Mouse (Mus musculus): ENCODE measurements around the gene Uap1l1. TPM values are rescaled to one million over a fixed set of nuclear protein-coding genes. Genes with fewer than 3 reads are reported as not detected.

The Uap1l1 gene
- polyA plus RNA-seq, 1 experiment from 2014 or later: 7.3 TPM

GRCm38 (mm10) chr2:25328440-25328839, 37.0 kb downstream of the Uap1l1 start:
- Histone ChIP-seq H3K27ac (no peak overlapping the region), H3K4me3 (no peak overlapping the region), H3K36me3 (replicated peaks) (no peaks in the 10 kb centered on the region), H3K27me3 (ENCODE audit: poor library complexity, severe bottlenecking) (no peaks in the 10 kb centered on the region), H3K9me3 (no peaks in the 10 kb centered on the region), H3K4me1 (peaks cover 14% of the 10 kb centered on the region)
- DNase-seq (ENCODE audit: extremely low spot score, low spot score): no peak
- WGBS: 39% methylated on average over 7 of the region's 7 CpGs

- WGBS: 80% methylated on average over 2 of the region's 2 CpGs
These were observed 39.4 kb downstream of the Uap1l1 start for GRCm38 (mm10) chr2:25326036-25326435.

GRCm38 (mm10) chr2:25320084-25320483, 45.4 kb downstream of the Uap1l1 start:
- no peak overlapping the region for H3K27ac ChIP-seq
- H3K36me3 ChIP-seq (replicated peaks): no peaks in the 10 kb centered on the region
- 34% methylated on average over 2 of the region's 2 CpGs for WGBS
- DNase-seq (ENCODE audit: extremely low spot score, low spot score): no peak
- H3K4me3 ChIP-seq: no peak overlapping the region
- no peaks in the 10 kb centered on the region for H3K9me3 ChIP-seq
- peaks cover 65% of the 10 kb centered on the region for H3K27me3 ChIP-seq (ENCODE audit: poor library complexity, severe bottlenecking)
- peaks cover 10% of the 10 kb centered on the region for H3K4me1 ChIP-seq

More at GRCm38 (mm10) chr2:25326036-25326435, 39.4 kb downstream of the Uap1l1 start:
- Histone ChIP-seq H3K27me3 (ENCODE audit: poor library complexity, severe bottlenecking) (peaks cover 8% of the 10 kb centered on the region), H3K27ac (no peak overlapping the region), H3K4me1 (peaks cover under 1% of the 10 kb centered on the region), H3K36me3 (replicated peaks) (no peaks in the 10 kb centered on the region), H3K4me3 (no peak overlapping the region), H3K9me3 (no peaks in the 10 kb centered on the region)
- no peak for DNase-seq (ENCODE audit: extremely low spot score, low spot score)

- 9% methylated on average over 58 of the region's 58 CpGs for WGBS
- Histone ChIP-seq H3K27ac (no peak within 1 kb of the TSS), H3K9me3 (no peaks in the 10 kb centered on the region), H3K4me1 (peaks cover 10% of the 10 kb centered on the region), H3K4me3 (peak within 1 kb of the TSS; percentile 49), H3K27me3 (ENCODE audit: poor library complexity, severe bottlenecking) (peaks cover 74% of the 10 kb centered on the region), H3K36me3 (replicated peaks) (no peaks in the 10 kb centered on the region)
- DNase-seq (ENCODE audit: extremely low spot score, low spot score): peak; percentile 67
These were observed 46.3 kb downstream of the Uap1l1 start, which contains the start of gene Grin1 for GRCm38 (mm10) chr2:25318971-25319773. Grin1 (minus strand) TSS chr2:25319187.

GRCm38 (mm10) chr2:25318119-25318966, 47.1 kb downstream of the Uap1l1 start:
- Histone ChIP-seq H3K4me1 (peaks cover 10% of the 10 kb centered on the region), H3K27me3 (ENCODE audit: poor library complexity, severe bottlenecking) (peaks cover 82% of the 10 kb centered on the region), H3K27ac (no peak overlapping the region), H3K36me3 (replicated peaks) (no peaks in the 10 kb centered on the region), H3K9me3 (no peaks in the 10 kb centered on the region), H3K4me3 (peak overlapping the region; percentile 49)
- no peak for DNase-seq (ENCODE audit: extremely low spot score, low spot score)
- WGBS: 6% methylated on average over 31 of the region's 31 CpGs

- WGBS: 6% methylated on average over 11 of the region's 11 CpGs
- peaks cover 97% of the 10 kb centered on the region for H3K27me3 ChIP-seq (ENCODE audit: poor library complexity, severe bottlenecking)
- H3K27ac ChIP-seq: no peak overlapping the region
- no peaks in the 10 kb centered on the region for H3K36me3 ChIP-seq (replicated peaks)
- H3K9me3 ChIP-seq: no peaks in the 10 kb centered on the region
- no peak overlapping the region for H3K4me3 ChIP-seq
- DNase-seq (ENCODE audit: extremely low spot score, low spot score): no peak
- peaks cover 9% of the 10 kb centered on the region for H3K4me1 ChIP-seq
These were observed 54.0 kb downstream of the Uap1l1 start for GRCm38 (mm10) chr2:25311491-25311891.

- no peak for DNase-seq (ENCODE audit: extremely low spot score, low spot score)
- WGBS: 1% methylated on average over 22 of the region's 22 CpGs
- H3K27me3 ChIP-seq (ENCODE audit: poor library complexity, severe bottlenecking): peaks cover 99% of the 10 kb centered on the region
These were observed 54.5 kb downstream of the Uap1l1 start for GRCm38 (mm10) chr2:25310969-25311368.

GRCm38 (mm10) chr2:25310180-25310579, 55.3 kb downstream of the Uap1l1 start:
- WGBS: 58% methylated on average over 10 of the region's 10 CpGs

More at GRCm38 (mm10) chr2:25310969-25311368, 54.5 kb downstream of the Uap1l1 start:
- no peaks in the 10 kb centered on the region for H3K36me3 ChIP-seq (replicated peaks)
- H3K27ac ChIP-seq: no peak overlapping the region
- peaks cover 9% of the 10 kb centered on the region for H3K4me1 ChIP-seq
- no peaks in the 10 kb centered on the region for H3K9me3 ChIP-seq
- H3K4me3 ChIP-seq: no peak overlapping the region

More at GRCm38 (mm10) chr2:25310180-25310579, 55.3 kb downstream of the Uap1l1 start:
- H3K9me3 ChIP-seq: no peaks in the 10 kb centered on the region
- peaks cover 100% of the 10 kb centered on the region for H3K27me3 ChIP-seq (ENCODE audit: poor library complexity, severe bottlenecking)
- no peaks in the 10 kb centered on the region for H3K36me3 ChIP-seq (replicated peaks)
- H3K4me3 ChIP-seq: no peak overlapping the region
- H3K4me1 ChIP-seq: peaks cover 15% of the 10 kb centered on the region
- H3K27ac ChIP-seq: no peak overlapping the region
- no peak for DNase-seq (ENCODE audit: extremely low spot score, low spot score)

Other genes starting within 250 kb of the Uap1l1 start
- 37.4 and 40.7 TPM in 2 replicates for gene Nrarp, start 184.9 kb downstream of the Uap1l1 start, polyA plus RNA-seq (2016; fragmentation: Nextera tagmentation; extraction: Ambion mirVana)
- gene Tor4a, start 168.8 kb downstream of the Uap1l1 start, polyA plus RNA-seq (2016; fragmentation: Nextera tagmentation; extraction: Ambion mirVana): 1.3 and 1.5 TPM in 2 replicates
- gene Nelfb, start 154.2 kb downstream of the Uap1l1 start, polyA plus RNA-seq (2016; fragmentation: Nextera tagmentation; extraction: Ambion mirVana): 128 and 130 TPM in 2 replicates
- gene Stpg3, start 151.0 kb downstream of the Uap1l1 start, polyA plus RNA-seq (2016; fragmentation: Nextera tagmentation; extraction: Ambion mirVana): not detected in 2 replicates
- gene Fam166a, start 146.9 kb downstream of the Uap1l1 start, polyA plus RNA-seq (2016; fragmentation: Nextera tagmentation; extraction: Ambion mirVana): 0.67 and 0.80 TPM in 2 replicates
- 736 and 780 TPM in 2 replicates for gene Tubb4b, start 141.0 kb downstream of the Uap1l1 start, polyA plus RNA-seq (2016; fragmentation: Nextera tagmentation; extraction: Ambion mirVana)
- gene Slc34a3, start 131.3 kb downstream of the Uap1l1 start, polyA plus RNA-seq (2016; fragmentation: Nextera tagmentation; extraction: Ambion mirVana): not detected in 2 replicates
- not detected in 2 replicates for gene Rnf224, start 128.9 kb downstream of the Uap1l1 start, polyA plus RNA-seq (2016; fragmentation: Nextera tagmentation; extraction: Ambion mirVana)
- 23.3 and 26.5 TPM in 2 replicates for gene Rnf208, start 123.4 kb downstream of the Uap1l1 start, polyA plus RNA-seq (2016; fragmentation: Nextera tagmentation; extraction: Ambion mirVana)
- 0.18 and 0.22 TPM in 2 replicates for gene Cysrt1, start 123.2 kb downstream of the Uap1l1 start, polyA plus RNA-seq (2016; fragmentation: Nextera tagmentation; extraction: Ambion mirVana)
- gene AL732309.1, start 118.8 kb downstream of the Uap1l1 start, polyA plus RNA-seq (2016; fragmentation: Nextera tagmentation; extraction: Ambion mirVana): 6.9 and 7.0 TPM in 2 replicates
- gene Tmem203, start 110.2 kb downstream of the Uap1l1 start, polyA plus RNA-seq (2016; fragmentation: Nextera tagmentation; extraction: Ambion mirVana): 15.9 and 17.9 TPM in 2 replicates
- gene Tprn, start 103.1 kb downstream of the Uap1l1 start, polyA plus RNA-seq (2016; fragmentation: Nextera tagmentation; extraction: Ambion mirVana): 6.5 and 8.3 TPM in 2 replicates
- 231 and 247 TPM in 2 replicates for gene Ssna1, start 93.2 kb downstream of the Uap1l1 start, polyA plus RNA-seq (2016; fragmentation: Nextera tagmentation; extraction: Ambion mirVana)
- gene Anapc2, start 93.2 kb downstream of the Uap1l1 start, polyA plus RNA-seq (2016; fragmentation: Nextera tagmentation; extraction: Ambion mirVana): 136 and 142 TPM in 2 replicates
- not detected in 2 replicates for gene Tmem210, start 77.5 kb downstream of the Uap1l1 start, polyA plus RNA-seq (2016; fragmentation: Nextera tagmentation; extraction: Ambion mirVana)
- not detected in 2 replicates for gene Lrrc26, start 75.8 kb downstream of the Uap1l1 start, polyA plus RNA-seq (2016; fragmentation: Nextera tagmentation; extraction: Ambion mirVana)
- 0.87 and 1.3 TPM in 2 replicates for gene Grin1, start 46.5 kb downstream of the Uap1l1 start, polyA plus RNA-seq (2016; fragmentation: Nextera tagmentation; extraction: Ambion mirVana)
- gene Man1b1, start 33.3 kb downstream of the Uap1l1 start, polyA plus RNA-seq (2016; fragmentation: Nextera tagmentation; extraction: Ambion mirVana): 53.5 and 58.9 TPM in 2 replicates
- 17.6 and 21.8 TPM in 2 replicates for gene Dpp7, start 9.3 kb downstream of the Uap1l1 start, polyA plus RNA-seq (2016; fragmentation: Nextera tagmentation; extraction: Ambion mirVana)
- 93.7 and 96.1 TPM in 2 replicates for gene Sapcd2, start 6.6 kb upstream of the Uap1l1 start, polyA plus RNA-seq (2016; fragmentation: Nextera tagmentation; extraction: Ambion mirVana)
- 0.11 TPM in 1 of 2 replicates, not detected in the other for gene Entpd2, start 30.2 kb upstream of the Uap1l1 start, polyA plus RNA-seq (2016; fragmentation: Nextera tagmentation; extraction: Ambion mirVana)
- 53.4 and 62.2 TPM in 2 replicates for gene Npdc1, start 33.7 kb upstream of the Uap1l1 start, polyA plus RNA-seq (2016; fragmentation: Nextera tagmentation; extraction: Ambion mirVana)
- not detected in 2 replicates for gene Fut7, start 57.6 kb upstream of the Uap1l1 start, polyA plus RNA-seq (2016; fragmentation: Nextera tagmentation; extraction: Ambion mirVana)
- 8.8 and 9.0 TPM in 2 replicates for gene Abca2, start 63.0 kb upstream of the Uap1l1 start, polyA plus RNA-seq (2016; fragmentation: Nextera tagmentation; extraction: Ambion mirVana)
- 0.57 TPM in 2 replicates for gene Clic3, start 91.2 kb upstream of the Uap1l1 start, polyA plus RNA-seq (2016; fragmentation: Nextera tagmentation; extraction: Ambion mirVana)
- gene Paxx, start 95.4 kb upstream of the Uap1l1 start, polyA plus RNA-seq (2016; fragmentation: Nextera tagmentation; extraction: Ambion mirVana): 12.4 and 15.5 TPM in 2 replicates
- 0.31 TPM in 1 of 2 replicates, not detected in the other for gene Ptgds, start 104.4 kb upstream of the Uap1l1 start, polyA plus RNA-seq (2016; fragmentation: Nextera tagmentation; extraction: Ambion mirVana)
- not detected in 2 replicates for gene Lcn12, start 128.2 kb upstream of the Uap1l1 start, polyA plus RNA-seq (2016; fragmentation: Nextera tagmentation; extraction: Ambion mirVana)
- gene Fbxw5, start 135.1 kb upstream of the Uap1l1 start, polyA plus RNA-seq (2016; fragmentation: Nextera tagmentation; extraction: Ambion mirVana): 90.7 and 93.9 TPM in 2 replicates
- gene C8g, start 136.0 kb upstream of the Uap1l1 start, polyA plus RNA-seq (2016; fragmentation: Nextera tagmentation; extraction: Ambion mirVana): 6.3 and 7.2 TPM in 2 replicates
- gene Traf2, start 181.3 kb upstream of the Uap1l1 start, polyA plus RNA-seq (2016; fragmentation: Nextera tagmentation; extraction: Ambion mirVana): 40.2 and 42.6 TPM in 2 replicates
- 337 and 341 TPM in 2 replicates for gene Edf1, start 192.2 kb upstream of the Uap1l1 start, polyA plus RNA-seq (2016; fragmentation: Nextera tagmentation; extraction: Ambion mirVana)
- gene Mamdc4, start 209.2 kb upstream of the Uap1l1 start, polyA plus RNA-seq (2016; fragmentation: Nextera tagmentation; extraction: Ambion mirVana): 5.0 and 7.0 TPM in 2 replicates
- 162 and 165 TPM in 2 replicates for gene Phpt1, start 209.5 kb upstream of the Uap1l1 start, polyA plus RNA-seq (2016; fragmentation: Nextera tagmentation; extraction: Ambion mirVana)
- 0.02 TPM in 1 of 2 replicates, not detected in the other for gene Ajm1, start 216.1 kb upstream of the Uap1l1 start, polyA plus RNA-seq (2016; fragmentation: Nextera tagmentation; extraction: Ambion mirVana)
- 78.3 and 80.8 TPM in 2 replicates for gene Rabl6, start 242.8 kb upstream of the Uap1l1 start, polyA plus RNA-seq (2016; fragmentation: Nextera tagmentation; extraction: Ambion mirVana)